Mouse (Mus musculus) midbrain, embryonic 14.5 days (tissue): ENCODE measurements around the gene Fcna. TPM values are rescaled to one million over a fixed set of nuclear protein-coding genes. Genes with fewer than 3 reads are reported as not detected.

ENCODE experiments used
- ATAC-seq: fragments of 200-750 bp; cut with Nextera tagmentation; 2 replicates; pipeline ENCODE4 v1.8.0; 2017; ENCODE audit warnings: moderate number of reproducible peaks, moderate library complexity; ENCODE audit not compliant: low FRiP score, low TSS enrichment
- DNase-seq: peaks from one replicate; pipeline ENCODE4 v3.0.0-alpha.2; 2015
- H3K27ac ChIP-seq: fragments of 300-500 bp; sonication (generic); replicated peaks from 2 replicates; pipeline ENCODE4 v1.5.1; 2014; ENCODE audit warnings: mild to moderate bottlenecking, low read depth, low read length, moderate library complexity
- H3K27me3 ChIP-seq: fragments of 300-500 bp; sonication (generic); 2 replicates; pipeline ENCODE4 v1.6.1; 2014; ENCODE audit warnings: low read length, control low read depth, mixed read lengths; ENCODE audit not compliant: control insufficient read depth, insufficient read depth
- H3K36me3 ChIP-seq: fragments of 300-500 bp; sonication (generic); 2 replicates; pipeline ENCODE4 v1.6.1; 2014; ENCODE audit warnings: low read length, control low read depth; ENCODE audit not compliant: control insufficient read depth, insufficient read depth
- H3K4me1 ChIP-seq: fragments of 300-500 bp; sonication (generic); 2 replicates; pipeline ENCODE4 v1.6.1; 2014; ENCODE audit warnings: mild to moderate bottlenecking, antibody characterized with exemption, low read length, control low read depth; ENCODE audit not compliant: control insufficient read depth, insufficient read depth
- H3K4me2 ChIP-seq: fragments of 300-500 bp; sonication (generic); 2 replicates; pipeline ENCODE4 v1.6.1; 2014; ENCODE audit warnings: mild to moderate bottlenecking, low read length, moderate library complexity
- H3K4me3 ChIP-seq: fragments of 300-500 bp; sonication (generic); replicated peaks from 2 replicates; pipeline ENCODE4 v1.5.1; 2014; ENCODE audit warnings: low read depth, low read length
- H3K9ac ChIP-seq: fragments of 300-500 bp; sonication (generic); replicated peaks from 2 replicates; pipeline ENCODE4 v1.6.1; 2014; ENCODE audit warnings: mild to moderate bottlenecking, low read length, moderate library complexity
- H3K9me3 ChIP-seq: fragments of 300-500 bp; sonication (generic); 2 replicates; pipeline ENCODE4 v1.6.1; 2016; ENCODE audit warnings: low read length, control low read depth, mixed read lengths; ENCODE audit not compliant: control insufficient read depth
- WGBS: fragments of 180-500 bp; shearing (Covaris S2); extraction: QIAGEN DNeasy Blood & Tissue Kit; methylation state at CpG from one replicate; pipeline ENCODE4 v1.1.7; 2014; 5-methylcytosine and 5-hydroxymethylcytosine counted together
- polyA plus RNA-seq: library from polyadenylated mRNA; unstranded; fragments of >200 nt; fragmentation: Nextera tagmentation; extraction: Ambion mirVana; gene quantifications from 2 replicates; pipeline ENCODE4 v1.2.1, GENCODE M21; 2014

Fcna gene
- polyA plus RNA-seq, 1 experiment from 2014 or later, result 2.8 TPM

DNA sequence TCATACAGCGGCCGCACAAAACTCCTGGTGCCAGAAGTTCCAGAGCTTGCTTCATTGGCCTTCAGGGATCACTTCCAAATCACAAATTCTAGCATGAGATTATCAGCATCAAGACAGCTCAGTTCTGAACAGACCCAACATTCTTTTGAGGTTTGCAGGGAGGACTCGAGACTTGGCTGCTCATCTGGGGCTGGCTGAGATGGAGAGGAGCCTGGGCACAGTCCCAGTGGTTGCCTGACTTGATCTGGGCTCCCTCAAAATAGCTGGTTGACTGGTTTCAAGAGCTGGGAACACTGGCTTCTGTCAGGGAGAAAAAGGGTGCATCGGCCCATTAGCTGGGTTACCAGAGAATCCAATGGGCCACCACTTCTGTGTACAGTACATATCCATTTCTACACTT lies 28.9 kb upstream of the Fcna start:
- no peak for ATAC-seq
- H3K4me1 ChIP-seq, result no peaks in the 10 kb centered on the region
- no peak overlapping the region for H3K4me2 ChIP-seq
- DNase-seq, result no peak
- H3K36me3 ChIP-seq, result no peaks in the 10 kb centered on the region
- H3K27ac ChIP-seq, result no peak overlapping the region
- WGBS, result 92% methylated on average over 4 of the region's 4 CpGs
- H3K27me3 ChIP-seq, result no peaks in the 10 kb centered on the region
- no peak overlapping the region for H3K4me3 ChIP-seq
- H3K9ac ChIP-seq, result no peak overlapping the region
- H3K9me3 ChIP-seq, result no peaks in the 10 kb centered on the region

DNA sequence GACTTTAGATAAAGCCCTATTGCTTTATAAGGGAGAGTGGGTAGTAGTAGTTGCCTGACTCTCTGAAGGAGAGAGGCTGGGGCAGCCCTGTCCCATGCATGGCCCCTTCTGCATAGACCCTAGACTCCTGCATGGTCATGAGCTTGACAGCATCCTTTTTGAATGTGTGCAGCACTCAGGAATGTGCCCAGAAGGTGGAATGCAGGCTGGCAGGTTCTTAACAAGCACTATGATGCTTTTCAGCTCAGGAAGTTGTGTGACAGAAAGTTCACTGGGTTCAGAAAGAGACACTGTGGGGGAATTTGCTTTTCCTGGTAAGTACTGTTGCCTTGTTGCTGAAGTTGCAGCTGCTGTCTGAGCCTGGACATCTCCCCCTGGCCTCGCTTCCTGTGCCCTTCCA lies 26.7 kb upstream of the Fcna start:
- no peak for DNase-seq
- no peaks in the 10 kb centered on the region for H3K9me3 ChIP-seq
- no peaks in the 10 kb centered on the region for H3K27me3 ChIP-seq
- WGBS, result 67% methylated on average over 1 of the region's 1 CpGs
- no peak overlapping the region for H3K27ac ChIP-seq
- H3K36me3 ChIP-seq, result no peaks in the 10 kb centered on the region
- no peak overlapping the region for H3K4me3 ChIP-seq
- H3K4me1 ChIP-seq, result no peaks in the 10 kb centered on the region
- H3K9ac ChIP-seq, result no peak overlapping the region
- no peak overlapping the region for H3K4me2 ChIP-seq
- no peak for ATAC-seq

GRCm38 (mm10) chr2:25652902-25653301 lies 25.1 kb upstream of the Fcna start, which contains the start of gene Lcn8:
Gene Lcn8, plus strand, starts transcription at chr2:25653120.
- no peaks in the 10 kb centered on the region for H3K36me3 ChIP-seq

DNA sequence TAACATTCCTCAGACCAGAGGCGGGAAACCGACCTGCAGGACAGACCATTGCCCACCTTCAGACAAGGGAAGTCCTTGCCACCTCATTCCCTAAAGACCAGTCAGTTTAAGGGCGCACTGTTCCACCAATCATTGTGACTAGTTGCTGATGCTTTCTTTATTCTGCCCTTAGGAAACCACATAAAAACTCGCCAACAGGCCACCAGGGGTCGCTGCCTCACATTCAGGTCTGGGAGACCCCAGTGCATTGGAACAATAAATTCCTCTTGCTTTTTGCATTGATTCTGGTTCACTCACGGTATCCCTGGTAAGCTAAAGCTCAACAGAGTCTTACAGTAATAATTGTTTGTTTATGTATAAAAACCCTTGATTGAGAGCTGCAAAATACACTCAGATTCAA lies 12.1 kb upstream of the Fcna start:
- Histone ChIP-seq H3K27me3 (no peaks in the 10 kb centered on the region), H3K4me2 (no peak overlapping the region), H3K27ac (no peak overlapping the region), H3K36me3 (no peaks in the 10 kb centered on the region), H3K9ac (no peak overlapping the region), H3K4me3 (no peak overlapping the region), H3K4me1 (no peaks in the 10 kb centered on the region), H3K9me3 (no peaks in the 10 kb centered on the region)
- no peak for ATAC-seq
- WGBS, result 19% methylated on average over 6 of the region's 6 CpGs
- peak; percentile 70 for DNase-seq

More at GRCm38 (mm10) chr2:25652902-25653301, 25.1 kb upstream of the Fcna start, which contains the start of gene Lcn8:
- H3K27me3 ChIP-seq, result no peaks in the 10 kb centered on the region
- H3K4me1 ChIP-seq, result no peaks in the 10 kb centered on the region
- ATAC-seq (no peak), DNase-seq (no peak)
- no peak within 1 kb of the TSS for H3K27ac ChIP-seq
- no peak within 1 kb of the TSS for H3K9ac ChIP-seq
- no peaks in the 10 kb centered on the region for H3K9me3 ChIP-seq
- 69% methylated on average over 2 of the region's 2 CpGs for WGBS
- H3K4me2 ChIP-seq, result no peak within 1 kb of the TSS
- no peak within 1 kb of the TSS for H3K4me3 ChIP-seq

GRCm38 (mm10) chr2:25634046-25634445 lies 6.2 kb upstream of the Fcna start:
- WGBS, result 43% methylated on average over 1 of the region's 1 CpGs

DNA sequence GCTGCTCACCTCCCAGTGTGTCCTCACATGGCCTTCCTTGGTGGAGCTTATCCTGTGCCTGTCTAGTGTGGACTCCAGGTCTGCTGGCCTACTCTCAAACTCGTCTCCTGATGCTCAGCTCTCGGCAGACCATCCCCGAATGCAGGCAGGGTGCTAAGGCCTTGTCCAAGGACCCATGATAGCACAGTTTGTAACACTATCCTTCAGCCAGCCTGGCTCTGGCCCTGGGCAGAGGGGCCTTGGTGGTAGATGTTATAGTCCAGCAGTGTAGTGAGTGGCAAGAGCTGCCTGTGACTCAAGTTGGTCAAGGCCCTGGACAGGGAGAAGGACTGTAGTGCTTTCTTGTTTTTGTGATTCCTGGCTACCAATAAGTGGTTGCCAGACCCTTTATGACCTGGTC lies 5.8 kb upstream of the Fcna start:
- H3K4me1 ChIP-seq, result no peaks in the 10 kb centered on the region
- DNase-seq, result no peak

More at GRCm38 (mm10) chr2:25634046-25634445, 6.2 kb upstream of the Fcna start:
- ATAC-seq (no peak), DNase-seq (no peak)
- H3K4me3 ChIP-seq, result no peak overlapping the region
- no peaks in the 10 kb centered on the region for H3K27me3 ChIP-seq
- H3K9me3 ChIP-seq, result no peaks in the 10 kb centered on the region
- no peak overlapping the region for H3K9ac ChIP-seq
- no peak overlapping the region for H3K27ac ChIP-seq
- H3K4me2 ChIP-seq, result no peak overlapping the region
- H3K4me1 ChIP-seq, result no peaks in the 10 kb centered on the region
- no peaks in the 10 kb centered on the region for H3K36me3 ChIP-seq

GRCm38 (mm10) chr2:25628738-25629137 lies 908 bp upstream of the Fcna start:
- Histone ChIP-seq H3K4me3 (no peak overlapping the region), H3K4me1 (no peaks in the 10 kb centered on the region), H3K27ac (no peak overlapping the region), H3K9me3 (no peaks in the 10 kb centered on the region), H3K4me2 (no peak overlapping the region), H3K36me3 (no peaks in the 10 kb centered on the region), H3K9ac (no peak overlapping the region), H3K27me3 (no peaks in the 10 kb centered on the region)
- ATAC-seq (no peak), DNase-seq (no peak)
- WGBS, result 54% methylated on average over 4 of the region's 4 CpGs

More for the DNA sequence above, 5.8 kb upstream of the Fcna start:
- Histone ChIP-seq H3K4me3 (no peak overlapping the region), H3K27me3 (no peaks in the 10 kb centered on the region), H3K4me2 (no peak overlapping the region), H3K9me3 (no peaks in the 10 kb centered on the region), H3K27ac (no peak overlapping the region), H3K36me3 (no peaks in the 10 kb centered on the region), H3K9ac (no peak overlapping the region)
- no peak for ATAC-seq
- WGBS, result 85% methylated on average over 3 of the region's 3 CpGs

GRCm38 (mm10) chr2:25625986-25626385 lies 1.8 kb downstream of the Fcna start:
- H3K9ac ChIP-seq, result no peak overlapping the region
- no peaks in the 10 kb centered on the region for H3K27me3 ChIP-seq
- 76% methylated on average over 5 of the region's 5 CpGs for WGBS
- no peak overlapping the region for H3K4me2 ChIP-seq
- H3K27ac ChIP-seq, result no peak overlapping the region
- H3K9me3 ChIP-seq, result no peaks in the 10 kb centered on the region
- peaks cover 5% of the 10 kb centered on the region; the same call in 1 of the 2 replicates for H3K4me1 ChIP-seq
- no peaks in the 10 kb centered on the region for H3K36me3 ChIP-seq
- ATAC-seq (no peak), DNase-seq (no peak)
- no peak overlapping the region for H3K4me3 ChIP-seq
